Mouse (Mus musculus) testis, adult 2 months (tissue): ENCODE results near the gene Por.

Experiments
- CTCF ChIP-seq: fragments of 200-500 bp; IDR thresholded peaks from 2 replicates; pipeline ENCODE4 v1.5.1; 2012; ENCODE audit warnings: low read depth, mild to moderate bottlenecking, inconsistent platforms, low read length, moderate library complexity; ENCODE audit not compliant: control insufficient read depth, insufficient read depth, insufficient replicate concordance
- POLR2A ChIP-seq: fragments of 200-500 bp; IDR thresholded peaks from 2 replicates; pipeline ENCODE4 v1.6.1; 2012; ENCODE audit warnings: low read depth, mild to moderate bottlenecking, inconsistent platforms, low read length, moderate library complexity; ENCODE audit not compliant: control insufficient read depth

- TF ChIP-seq CTCF (no peak), POLR2A (no peak)
Observed at GRCm38 (mm10) chr5:135674821-135675220, 5.0 kb downstream of the Por start.
